Mouse (Mus musculus) spleen, adult 2 months (tissue): ENCODE measurements around the gene Tmem53. TPM values are rescaled to one million over a fixed set of nuclear protein-coding genes. Genes with fewer than 3 reads are reported as not detected.
A peak's percentile ranks its signal among the peaks of the same experiment; 100 is the strongest.

Experiments used
- DNase-seq, 2 experiments: peaks; one replicate each; pipeline versions ENCODE4 v3.0.0 to v3.0.0-alpha.2; 2012 to 2021; ENCODE audit warnings: low spot score in 2 of 2, low read depth in 1 of 2
- H3K27ac ChIP-seq: fragments of 200-500 bp; 2 replicates; pipeline ENCODE4 v1.5.1; 2012; ENCODE audit warnings: low read length, inconsistent platforms; ENCODE audit not compliant: insufficient read depth
- H3K27me3 ChIP-seq: fragments of 200-500 bp; 2 replicates; pipeline ENCODE4 v1.6.1; 2012; ENCODE audit warnings: mild to moderate bottlenecking, moderate library complexity, low read length, inconsistent platforms; ENCODE audit not compliant: control insufficient read depth, insufficient read depth
- H3K36me3 ChIP-seq: fragments of 200-500 bp; 2 replicates; pipeline ENCODE4 v1.6.1; 2012; ENCODE audit warnings: mild to moderate bottlenecking, low read length, inconsistent platforms; ENCODE audit not compliant: control insufficient read depth, insufficient read depth
- H3K4me1 ChIP-seq: fragments of 200-500 bp; 2 replicates; pipeline ENCODE4 v1.6.1; 2011; ENCODE audit warnings: inconsistent platforms; ENCODE audit not compliant: control insufficient read depth, insufficient read depth, insufficient read length
- H3K4me3 ChIP-seq: fragments of 200-500 bp; 2 replicates; pipeline ENCODE4 v1.5.1; 2011; ENCODE audit warnings: mild to moderate bottlenecking, inconsistent platforms; ENCODE audit not compliant: insufficient read depth, insufficient read length; ENCODE audit errors: extremely low read depth
- CTCF ChIP-seq: fragments of 200-500 bp; IDR thresholded peaks from 2 replicates; pipeline ENCODE4 v1.5.1; 2011; ENCODE audit warnings: mild to moderate bottlenecking, inconsistent platforms; ENCODE audit not compliant: insufficient read depth, insufficient read length, insufficient replicate concordance; ENCODE audit errors: extremely low read depth
- POLR2A ChIP-seq: fragments of 200-500 bp; IDR thresholded peaks from 2 replicates; pipeline ENCODE4 v1.6.1; 2011; ENCODE audit warnings: low read depth, low read length, inconsistent platforms
- WGBS: fragments of 180-500 bp; shearing (Covaris S2); methylation state at CpG from one replicate; pipeline ENCODE4 v1.1.7; 2018; 5-methylcytosine and 5-hydroxymethylcytosine counted together
- polyA plus RNA-seq: library from polyadenylated mRNA; depleted of rRNA; stranded (reverse); fragments of >200 nt; gene quantifications from 2 replicates; pipeline ENCODE4 v1.2.3, GENCODE M21; 2012

Gene Tmem53
- polyA plus RNA-seq, 1 experiment = 2.4 TPM

- H3K27ac ChIP-seq = no peak overlapping the region
- WGBS = 95% methylated on average over 19 of the region's 19 CpGs
- H3K4me3 ChIP-seq = no peak overlapping the region
- no peaks in the 10 kb centered on the region for H3K27me3 ChIP-seq
- no peak for DNase-seq
- H3K36me3 ChIP-seq = peaks cover 52% of the 10 kb centered on the region
- TF ChIP-seq CTCF (no peak), POLR2A (no peak)
- H3K4me1 ChIP-seq = no peaks in the 10 kb centered on the region
These were observed 29.5 kb downstream of the Tmem53 start for GRCm38 (mm10) chr4:117281090-117281845.

- Histone ChIP-seq H3K36me3 (peaks cover 41% of the 10 kb centered on the region), H3K4me1 (peaks cover 3% of the 10 kb centered on the region; the same call in 1 of the 2 replicates), H3K4me3 (no peak overlapping the region), H3K27ac (no peak overlapping the region), H3K27me3 (no peaks in the 10 kb centered on the region)
- no peak for DNase-seq
- 88% methylated on average over 22 of the region's 22 CpGs for WGBS
- TF ChIP-seq CTCF (no peak), POLR2A (no peak)
These were observed 31.8 kb downstream of the Tmem53 start for GRCm38 (mm10) chr4:117283271-117284191.

- 89% methylated on average over 4 of the region's 4 CpGs for WGBS
These were observed 32.6 kb downstream of the Tmem53 start for GRCm38 (mm10) chr4:117284363-117284762.

GRCm38 (mm10) chr4:117288277-117288926, 36.7 kb downstream of the Tmem53 start:
- H3K36me3 ChIP-seq = peaks cover 22% of the 10 kb centered on the region
- WGBS = 63% methylated on average over 25 of the region's 25 CpGs
- no peak for DNase-seq
- no peak for TF ChIP-seq CTCF
- TF ChIP-seq POLR2A = no peak
- peaks cover 3% of the 10 kb centered on the region; the same call in 1 of the 2 replicates for H3K4me1 ChIP-seq
- no peaks in the 10 kb centered on the region for H3K27me3 ChIP-seq
- H3K27ac ChIP-seq = 0 out of 2 replicates have a peak overlapping the region, but pooled peaks have one; percentile 28
- H3K4me3 ChIP-seq = peak overlapping the region; percentile 64

More at GRCm38 (mm10) chr4:117284363-117284762, 32.6 kb downstream of the Tmem53 start:
- no peak overlapping the region for H3K27ac ChIP-seq
- TF ChIP-seq POLR2A = no peak
- TF ChIP-seq CTCF = no peak
- H3K4me3 ChIP-seq = no peak overlapping the region
- peaks cover 3% of the 10 kb centered on the region; the same call in 1 of the 2 replicates for H3K4me1 ChIP-seq
- DNase-seq = no peak
- H3K36me3 ChIP-seq = peaks cover 38% of the 10 kb centered on the region
- no peaks in the 10 kb centered on the region for H3K27me3 ChIP-seq

GRCm38 (mm10) chr4:117288927-117289801, 37.4 kb downstream of the Tmem53 start:
- Histone ChIP-seq H3K27me3 (no peaks in the 10 kb centered on the region), H3K36me3 (peaks cover 19% of the 10 kb centered on the region), H3K4me1 (peaks cover 3% of the 10 kb centered on the region; the same call in 1 of the 2 replicates), H3K27ac (peak overlapping the region; percentile 77), H3K4me3 (peak overlapping the region; percentile 64)
- WGBS = 2% methylated on average over 68 of the region's 80 CpGs
- peak; percentile 65 to 81 for DNase-seq
- TF ChIP-seq CTCF (no peak), POLR2A (peak; percentile 26)
